Mouse (Mus musculus) brain, embryonic 14.5 days (tissue): Measurements from ENCODE around the gene Als2cr12. TPM values are rescaled to one million over a fixed set of nuclear protein-coding genes. Genes with fewer than 3 reads are reported as not detected.
"Not testable (repeated sequence)": the region's sequence is repeated elsewhere in the genome, so short reads cannot be mapped to it uniquely, and the experiment has no call there.

Source experiments
- DNase-seq: peaks from one replicate; pipeline ENCODE4 v3.0.0-alpha.2; 2011; ENCODE audit warnings: low read depth
- CTCF ChIP-seq: fragments of 200-500 bp; IDR thresholded peaks from 2 replicates; pipeline ENCODE4 v1.5.1; 2012; ENCODE audit warnings: inconsistent platforms, mild to moderate bottlenecking, moderate library complexity, borderline replicate concordance; ENCODE audit not compliant: insufficient read depth, insufficient read length; ENCODE audit errors: extremely low read depth
- POLR2A ChIP-seq: fragments of 200-500 bp; IDR thresholded peaks from 2 replicates; pipeline ENCODE4 v1.6.1; 2012; ENCODE audit warnings: mild to moderate bottlenecking, inconsistent platforms, borderline replicate concordance; ENCODE audit not compliant: poor library complexity, insufficient read depth, insufficient read length, severe bottlenecking; ENCODE audit errors: extremely low read depth
- polyA plus RNA-seq: library from polyadenylated mRNA; depleted of rRNA; stranded (reverse); fragments of >200 nt; gene quantifications from 2 replicates; pipeline ENCODE4 v1.2.3, GENCODE M21; 2012

Gene Als2cr12
- polyA plus RNA-seq, 1 experiment: not detected

- no peak for DNase-seq
- no peak for TF ChIP-seq POLR2A
- TF ChIP-seq CTCF: no peak
These were observed 20.5 kb upstream of the Als2cr12 start for GRCm38 (mm10) chr1:58716162-58716882.

GRCm38 (mm10) chr1:58715536-58715935, 19.7 kb upstream of the Als2cr12 start:
- no peak for DNase-seq
- TF ChIP-seq POLR2A (no peak), CTCF (no peak)

- TF ChIP-seq POLR2A (no peak), CTCF (no peak)
- DNase-seq: no peak
These were observed 18.6 kb upstream of the Als2cr12 start for GRCm38 (mm10) chr1:58714361-58714760.

- peak; percentile 64 for DNase-seq
- no peak for TF ChIP-seq CTCF
- no peak for TF ChIP-seq POLR2A
These were observed 18.1 kb upstream of the Als2cr12 start for GRCm38 (mm10) chr1:58713893-58714231.

GRCm38 (mm10) chr1:58713081-58713892, 17.5 kb upstream of the Als2cr12 start:
- TF ChIP-seq POLR2A (no peak), CTCF (no peak)
- DNase-seq: peak; percentile 70

- DNase-seq: peak; percentile 62
- no peak for TF ChIP-seq POLR2A
- TF ChIP-seq CTCF: no peak
These were observed 16.6 kb upstream of the Als2cr12 start for GRCm38 (mm10) chr1:58712076-58713061.

- TF ChIP-seq CTCF: no peak
- TF ChIP-seq POLR2A: peak; percentile 22; the same call in 1 of the 2 replicates
- DNase-seq: peak; percentile 80
These were observed 15.7 kb upstream of the Als2cr12 start, which contains the start of gene Cflar for GRCm38 (mm10) chr1:58711365-58712016. Gene Cflar, plus strand, starts transcription at chr1:58711508.

- DNase-seq: no peak
- no peak for TF ChIP-seq CTCF
- no peak for TF ChIP-seq POLR2A
These were observed 15.0 kb upstream of the Als2cr12 start for GRCm38 (mm10) chr1:58710711-58711364.

GRCm38 (mm10) chr1:58710043-58710442, 14.3 kb upstream of the Als2cr12 start:
- not testable (repeated sequence) for DNase-seq

- DNase-seq: not testable (repeated sequence)
These were observed 4.9 kb upstream of the Als2cr12 start for GRCm38 (mm10) chr1:58700580-58701162.
